Mouse (Mus musculus): ENCODE results near the gene Rsph9.

GRCm38 (mm10) chr17:46127814-46128493 lies 16.1 kb downstream of the Rsph9 start:
- TF ChIP-seq POLR2A (IDR thresholded peaks at IDR 0.05; ENCODE audit: borderline replicate concordance, insufficient read depth, low read length) (no peak), CTCF (IDR thresholded peaks at IDR 0.05; ENCODE audit: borderline replicate concordance, insufficient read depth, low read depth, low read length) (no peak)

Measured in cerebellum, adult 2 months (tissue).